Mouse (Mus musculus): ENCODE results near the gene Nrxn1. TPM values are rescaled to one million over a fixed set of nuclear protein-coding genes. Genes with fewer than 3 reads are reported as not detected.

Nrxn1 gene
- polyA plus RNA-seq, 1 experiment from 2014 or later = 1.7 TPM

GRCm38 (mm10) chr17:90234806-90235205, 858.1 kb downstream of the Nrxn1 start:
- no peak overlapping the region for H3K27ac ChIP-seq
- H3K9me3 ChIP-seq (replicated peaks; ENCODE audit: low read length) = no peaks in the 10 kb centered on the region
- no peak overlapping the region for H3K4me2 ChIP-seq (ENCODE audit: low read length)
- no peak overlapping the region for H3K4me3 ChIP-seq (replicated peaks; ENCODE audit: low read depth, low read length)
- H3K9ac ChIP-seq (ENCODE audit: low read depth, low read length) = no peak overlapping the region
- H3K27me3 ChIP-seq (ENCODE audit: insufficient read depth, low read length) = no peaks in the 10 kb centered on the region
- ATAC-seq (replicated peaks; ENCODE audit: low FRiP score, low read depth) = no peak
- no peak for DNase-seq (ENCODE audit: low spot score)
- no peaks in the 10 kb centered on the region for H3K36me3 ChIP-seq (ENCODE audit: insufficient read depth, low read length)
- 93% methylated on average over 2 of the region's 2 CpGs for WGBS
- H3K4me1 ChIP-seq (replicated peaks; ENCODE audit: insufficient read depth, low read length) = no peaks in the 10 kb centered on the region
- no peak for TF ChIP-seq CTCF (IDR thresholded peaks at IDR 0.05; ENCODE audit: low read depth)

GRCm38 (mm10) chr17:90208547-90208946, 884.3 kb downstream of the Nrxn1 start:
- Histone ChIP-seq H3K27me3 (ENCODE audit: insufficient read depth, low read length) (no peaks in the 10 kb centered on the region), H3K27ac (no peak overlapping the region), H3K4me1 (replicated peaks; ENCODE audit: insufficient read depth, low read length) (no peaks in the 10 kb centered on the region), H3K9me3 (replicated peaks; ENCODE audit: low read length) (no peaks in the 10 kb centered on the region), H3K9ac (ENCODE audit: low read depth, low read length) (no peak overlapping the region), H3K4me3 (replicated peaks; ENCODE audit: low read depth, low read length) (no peak overlapping the region), H3K4me2 (ENCODE audit: low read length) (no peak overlapping the region), H3K36me3 (ENCODE audit: insufficient read depth, low read length) (no peaks in the 10 kb centered on the region)
- no peak for TF ChIP-seq CTCF (IDR thresholded peaks at IDR 0.05; ENCODE audit: low read depth)
- DNase-seq (ENCODE audit: low spot score) (peak; percentile 13), ATAC-seq (replicated peaks; ENCODE audit: low FRiP score, low read depth) (no peak)

GRCm38 (mm10) chr17:90207617-90208016, 885.3 kb downstream of the Nrxn1 start:
- 44% methylated on average over 5 of the region's 5 CpGs for WGBS
- Histone ChIP-seq H3K4me3 (replicated peaks; ENCODE audit: low read depth, low read length) (no peak overlapping the region), H3K9me3 (replicated peaks; ENCODE audit: low read length) (no peaks in the 10 kb centered on the region), H3K27ac (no peak overlapping the region), H3K27me3 (ENCODE audit: insufficient read depth, low read length) (no peaks in the 10 kb centered on the region), H3K4me2 (ENCODE audit: low read length) (no peak overlapping the region), H3K36me3 (ENCODE audit: insufficient read depth, low read length) (no peaks in the 10 kb centered on the region), H3K9ac (ENCODE audit: low read depth, low read length) (no peak overlapping the region), H3K4me1 (replicated peaks; ENCODE audit: insufficient read depth, low read length) (no peaks in the 10 kb centered on the region)
- ATAC-seq (replicated peaks; ENCODE audit: low FRiP score, low read depth) (no peak), DNase-seq (ENCODE audit: low spot score) (no peak)
- TF ChIP-seq CTCF (IDR thresholded peaks at IDR 0.05; ENCODE audit: low read depth) = no peak

- Histone ChIP-seq H3K4me1 (replicated peaks; ENCODE audit: insufficient read depth, low read length) (no peaks in the 10 kb centered on the region), H3K4me2 (ENCODE audit: low read length) (no peak overlapping the region), H3K9ac (ENCODE audit: low read depth, low read length) (no peak overlapping the region), H3K36me3 (ENCODE audit: insufficient read depth, low read length) (no peaks in the 10 kb centered on the region), H3K27ac (no peak overlapping the region), H3K4me3 (replicated peaks; ENCODE audit: low read depth, low read length) (no peak overlapping the region), H3K9me3 (replicated peaks; ENCODE audit: low read length) (no peaks in the 10 kb centered on the region), H3K27me3 (ENCODE audit: insufficient read depth, low read length) (no peaks in the 10 kb centered on the region)
- no peak for DNase-seq (ENCODE audit: low spot score)
- no peak for TF ChIP-seq CTCF (IDR thresholded peaks at IDR 0.05; ENCODE audit: low read depth)
- ATAC-seq (replicated peaks; ENCODE audit: low FRiP score, low read depth) = no peak
These were observed 888.9 kb downstream of the Nrxn1 start for GRCm38 (mm10) chr17:90203993-90204392.

- H3K9me3 ChIP-seq (replicated peaks; ENCODE audit: low read length) = no peaks in the 10 kb centered on the region
- TF ChIP-seq CTCF (IDR thresholded peaks at IDR 0.05; ENCODE audit: low read depth) = no peak
- peak; percentile 62 for DNase-seq (ENCODE audit: low spot score)
- no peaks in the 10 kb centered on the region for H3K36me3 ChIP-seq (ENCODE audit: insufficient read depth, low read length)
- no peaks in the 10 kb centered on the region for H3K4me1 ChIP-seq (replicated peaks; ENCODE audit: insufficient read depth, low read length)
- H3K4me3 ChIP-seq (replicated peaks; ENCODE audit: low read depth, low read length) = no peak overlapping the region
- H3K27me3 ChIP-seq (ENCODE audit: insufficient read depth, low read length) = no peaks in the 10 kb centered on the region
- ATAC-seq (replicated peaks; ENCODE audit: low FRiP score, low read depth) = no peak
- 72% methylated on average over 2 of the region's 2 CpGs for WGBS
- H3K4me2 ChIP-seq (ENCODE audit: low read length) = no peak overlapping the region
- H3K27ac ChIP-seq = no peak overlapping the region
- H3K9ac ChIP-seq (ENCODE audit: low read depth, low read length) = no peak overlapping the region
These were observed 890.1 kb downstream of the Nrxn1 start for GRCm38 (mm10) chr17:90202785-90203184.

- no peak overlapping the region for H3K27ac ChIP-seq
- no peak for DNase-seq (ENCODE audit: low spot score)
- 21% methylated on average over 1 of the region's 1 CpGs for WGBS
These were observed 896.1 kb downstream of the Nrxn1 start for GRCm38 (mm10) chr17:90196772-90197171.

GRCm38 (mm10) chr17:90141602-90142001, 951.3 kb downstream of the Nrxn1 start:
- ATAC-seq (replicated peaks; ENCODE audit: low FRiP score, low read depth) = no peak
- DNase-seq (ENCODE audit: low spot score) = peak; percentile 3
- Histone ChIP-seq H3K4me2 (ENCODE audit: low read length) (no peak overlapping the region), H3K9ac (ENCODE audit: low read depth, low read length) (no peak overlapping the region), H3K4me3 (replicated peaks; ENCODE audit: low read depth, low read length) (no peak overlapping the region), H3K36me3 (ENCODE audit: insufficient read depth, low read length) (no peaks in the 10 kb centered on the region), H3K4me1 (replicated peaks; ENCODE audit: insufficient read depth, low read length) (no peaks in the 10 kb centered on the region), H3K27me3 (ENCODE audit: insufficient read depth, low read length) (no peaks in the 10 kb centered on the region), H3K27ac (no peak overlapping the region), H3K9me3 (replicated peaks; ENCODE audit: low read length) (no peaks in the 10 kb centered on the region)
- WGBS = 51% methylated on average over 4 of the region's 4 CpGs
- peak; percentile 50 for TF ChIP-seq CTCF (IDR thresholded peaks at IDR 0.05; ENCODE audit: low read depth)

More at GRCm38 (mm10) chr17:90196772-90197171, 896.1 kb downstream of the Nrxn1 start:
- no peak for ATAC-seq (replicated peaks; ENCODE audit: low FRiP score, low read depth)
- no peaks in the 10 kb centered on the region for H3K36me3 ChIP-seq (ENCODE audit: insufficient read depth, low read length)
- H3K4me1 ChIP-seq (replicated peaks; ENCODE audit: insufficient read depth, low read length) = no peaks in the 10 kb centered on the region
- H3K9ac ChIP-seq (ENCODE audit: low read depth, low read length) = no peak overlapping the region
- no peak for TF ChIP-seq CTCF (IDR thresholded peaks at IDR 0.05; ENCODE audit: low read depth)
- H3K4me2 ChIP-seq (ENCODE audit: low read length) = no peak overlapping the region
- H3K27me3 ChIP-seq (ENCODE audit: insufficient read depth, low read length) = no peaks in the 10 kb centered on the region
- H3K9me3 ChIP-seq (replicated peaks; ENCODE audit: low read length) = no peaks in the 10 kb centered on the region
- no peak overlapping the region for H3K4me3 ChIP-seq (replicated peaks; ENCODE audit: low read depth, low read length)
